In the genomic region with DNA sequence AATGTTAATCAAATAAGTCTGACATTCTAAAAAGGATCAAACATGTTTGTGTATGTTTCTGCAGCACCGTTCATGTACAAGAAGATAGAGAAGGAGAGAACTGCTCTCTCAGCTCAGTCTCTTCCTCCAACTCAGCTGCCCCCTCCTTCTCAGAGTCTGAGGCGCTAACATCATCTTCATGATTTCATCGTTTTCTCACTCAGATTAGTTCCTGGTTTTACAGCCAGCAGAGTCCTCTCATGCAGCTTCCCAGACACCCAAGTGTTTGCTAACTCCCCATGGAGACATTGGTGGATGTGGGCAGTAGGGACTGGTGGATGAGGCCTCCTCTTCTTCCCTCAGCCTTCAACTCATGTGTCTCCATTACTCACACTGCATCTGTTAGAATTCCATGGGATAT, we compare ENCODE assay signal across 11 mouse cellular contexts.
"Had no signal": no experiment of that assay in that cellular context is flagged by ENCODE, and none has a peak within 500 bp of the region (broad histone marks: within the 10 kb centered on the region; RNA-seq: fewer than 3 reads in every experiment).

No protein-coding gene starts in this region.

- DNase-seq: kidney, adult 18-20 months; kidney, adult 9 months; kidney, postnatal 14 days; kidney, postnatal 4 days; liver, embryonic 13.5 days; lung, adult 2 months; lung, postnatal 14 days; lung, postnatal 4 days; thymus, adult 2 months; thymus, postnatal 14 days; thymus, postnatal 4 days had no signal
